Mouse (Mus musculus): ENCODE measurements at regions not wholly inside any gene's neighbourhood (a gene's known extent, or its start where the extent isn't known, plus 50 kb on each side); places are given as distances from the start of the nearest gene placed in this dataset.

DNA sequence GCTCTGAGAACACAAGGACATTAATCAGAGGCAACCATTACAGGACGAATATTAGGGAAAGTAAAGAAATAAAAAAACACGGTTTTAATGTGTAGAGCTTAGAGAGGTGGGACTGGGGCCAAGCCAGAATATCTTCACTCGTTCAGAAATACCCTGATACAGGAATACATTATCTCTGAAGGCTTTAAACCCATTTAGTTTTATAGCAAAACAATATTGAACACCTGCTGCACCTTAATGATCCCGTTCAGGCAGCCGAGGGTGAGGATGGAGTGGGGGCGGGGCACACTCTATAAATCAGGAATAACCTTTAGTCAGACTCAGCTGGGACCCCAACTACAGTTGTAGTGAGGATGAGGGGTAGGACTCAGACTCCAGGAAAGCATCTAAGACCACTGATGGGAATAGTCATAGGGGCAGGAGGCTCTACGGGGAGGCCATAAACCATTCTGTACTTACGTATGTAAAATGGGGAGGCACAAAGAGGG is 508.0 kb upstream of the Adam5 start:
- TF ChIP-seq CTCF (IDR thresholded peaks at IDR 0.05) = no peak
- no peak for TF ChIP-seq EP300 (IDR thresholded peaks at IDR 0.05)

All from lung, postnatal 0 days (tissue).